Mouse (Mus musculus) granulocyte monocyte progenitor cell, adult 5-6 weeks (primary cell): ENCODE measurements around the gene Coil. TPM values are rescaled to one million over a fixed set of nuclear protein-coding genes. Genes with fewer than 3 reads are reported as not detected.
"Not testable (repeated sequence)": the region's sequence is repeated elsewhere in the genome, so short reads cannot be mapped to it uniquely, and the experiment has no call there.

Experiments used
- ATAC-seq: replicated peaks from 2 replicates; pipeline ENCODE4 v1.8.0; 2016; ENCODE audit warnings: mild to moderate bottlenecking, moderate TSS enrichment, inconsistent platforms; ENCODE audit not compliant: poor library complexity, severe bottlenecking
- total RNA-seq, 2 experiments: library from RNA; stranded (forward) in 1 of 2; stranded (reverse) in 1 of 2; fragments of 200-712, 200-1000 nt in 1 of 2; fragments of >200 nt in 1 of 2; fragmentation: Nextera tagmentation in 1 of 2; gene quantifications; 2 replicates each; pipeline ENCODE4 v1.2.3; 2014 to 2017

Gene Coil
- total RNA-seq, 2 experiments from 2014 or later, result 8.4 to 9.1 TPM

GRCm38 (mm10) chr11:88958851-88959250 is 11.2 kb upstream of the Coil start:
- no peak for ATAC-seq

GRCm38 (mm10) chr11:88966881-88967361 is 3.1 kb upstream of the Coil start, which contains the start of gene Elobl:
Gene Elobl (minus strand): TSS chr11:88966931.
- ATAC-seq, result no peak

- peak; percentile 95 for ATAC-seq
Observed at GRCm38 (mm10) chr11:88973776-88974701, 4.0 kb downstream of the Coil start.

- ATAC-seq, result no peak
Observed at GRCm38 (mm10) chr11:88976320-88976719, 6.3 kb downstream of the Coil start.

- no peak for ATAC-seq
Observed at GRCm38 (mm10) chr11:88977188-88977587, 7.1 kb downstream of the Coil start.

- ATAC-seq, result no peak; the same call in 1 of the 2 replicates
Observed at GRCm38 (mm10) chr11:88981337-88981736, 11.3 kb downstream of the Coil start.

GRCm38 (mm10) chr11:88986616-88987015 is 16.6 kb downstream of the Coil start:
- ATAC-seq, result no peak

GRCm38 (mm10) chr11:88988956-88989355 is 18.9 kb downstream of the Coil start:
- no peak for ATAC-seq

- ATAC-seq, result peak; percentile 78
Observed at GRCm38 (mm10) chr11:88989530-88989929, 19.5 kb downstream of the Coil start.

GRCm38 (mm10) chr11:88993186-88993585 is 23.1 kb downstream of the Coil start:
- no peak for ATAC-seq

- ATAC-seq, result peak; percentile 93
Observed at GRCm38 (mm10) chr11:88993625-88994024, 23.6 kb downstream of the Coil start.

GRCm38 (mm10) chr11:88994492-88994891 is 24.4 kb downstream of the Coil start:
- ATAC-seq, result no peak

- ATAC-seq, result no peak
Observed at GRCm38 (mm10) chr11:88995616-88996015, 25.6 kb downstream of the Coil start.

- ATAC-seq, result no peak
Observed at GRCm38 (mm10) chr11:88996427-88996826, 26.4 kb downstream of the Coil start.

GRCm38 (mm10) chr11:88997343-88997742 is 27.3 kb downstream of the Coil start:
- not testable (repeated sequence) for ATAC-seq

GRCm38 (mm10) chr11:88998406-88998805 is 28.4 kb downstream of the Coil start:
- no peak for ATAC-seq

GRCm38 (mm10) chr11:88998974-88999722 is 29.1 kb downstream of the Coil start, which contains the start of gene Trim25:
Gene Trim25 (plus strand): TSS chr11:88999376.
- peak; percentile 87 for ATAC-seq

- no peak for ATAC-seq
Observed at GRCm38 (mm10) chr11:88999723-89000526, 29.9 kb downstream of the Coil start.

GRCm38 (mm10) chr11:89000527-89000819 is 30.4 kb downstream of the Coil start:
- ATAC-seq, result peak; percentile 13; the same call in 1 of the 2 replicates

GRCm38 (mm10) chr11:89001569-89001968 is 31.5 kb downstream of the Coil start:
- ATAC-seq, result no peak
